Mouse (Mus musculus) right cerebral cortex, postnatal 25 days (tissue): ENCODE results near the gene Plod1.
"Not testable (repeated sequence)": the region's sequence is repeated elsewhere in the genome, so short reads cannot be mapped to it uniquely, and the experiment has no call there.

Source experiments
- DNase-seq: peaks from one replicate; pipeline ENCODE4 v3.0.0; 2022

Gene Plod1

GRCm38 (mm10) chr4:147886158-147886557 is 50.4 kb downstream of the Plod1 start:
- no peak for DNase-seq

DNA sequence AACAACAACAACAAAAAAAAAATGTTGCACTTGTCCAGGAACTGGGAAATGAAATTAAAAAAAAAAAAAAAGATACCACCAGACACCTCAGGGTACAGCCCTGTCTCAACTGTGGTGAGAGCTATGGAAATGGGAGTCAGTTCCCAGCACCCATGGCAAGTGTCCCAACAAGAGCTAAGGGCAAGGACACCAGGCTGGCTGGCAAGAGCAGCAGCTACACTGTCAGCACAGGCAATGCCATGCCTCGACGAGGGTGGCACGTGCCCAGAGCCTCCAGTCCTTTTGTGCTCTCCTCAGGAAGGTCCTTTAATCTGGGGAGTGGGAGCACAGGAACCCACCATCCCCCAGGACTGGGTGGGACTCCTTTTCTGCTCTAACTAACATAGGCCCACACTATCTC is 52.4 kb downstream of the Plod1 start:
- DNase-seq, result no peak

- DNase-seq, result no peak
Observed at GRCm38 (mm10) chr4:147883041-147883440, 53.5 kb downstream of the Plod1 start.

DNA sequence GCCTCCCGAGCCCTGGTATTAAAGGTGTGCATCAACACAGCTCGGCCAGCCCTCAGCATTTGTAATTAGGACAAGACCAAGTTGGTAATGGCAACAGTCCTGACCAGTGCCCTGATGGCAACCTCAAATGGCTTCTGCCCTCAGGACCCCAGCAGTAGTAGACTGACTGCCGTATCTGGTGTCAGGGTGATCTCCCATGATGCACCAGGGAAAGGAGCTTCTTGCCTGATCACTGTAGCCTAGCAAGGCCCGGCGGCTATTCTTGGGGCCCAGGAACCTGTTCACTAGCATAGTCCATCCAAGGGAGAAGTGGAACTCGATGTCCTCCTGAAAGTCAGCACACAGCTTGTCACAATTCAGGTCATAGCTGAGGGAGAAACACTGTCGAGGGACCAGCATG is 54.8 kb downstream of the Plod1 start:
- DNase-seq, result no peak

DNA sequence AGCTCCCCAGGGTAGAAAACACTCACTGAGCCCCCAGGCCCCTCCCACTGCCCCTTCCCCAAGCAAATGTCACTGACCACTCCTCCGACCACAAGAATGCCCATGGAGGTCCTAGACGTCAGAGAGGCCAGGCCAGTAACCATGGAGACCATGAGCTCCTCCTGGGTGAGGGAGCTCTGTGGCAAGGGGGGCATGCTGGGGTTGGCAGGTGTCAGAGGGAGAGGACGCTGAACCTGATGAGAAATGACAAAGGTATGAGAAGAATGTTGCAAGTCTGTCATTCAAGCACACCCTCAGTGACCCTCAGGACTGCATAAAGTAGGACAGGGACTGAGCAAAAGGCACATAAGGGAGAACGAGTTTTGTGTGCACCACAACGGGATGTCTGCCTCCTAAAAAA is 56.7 kb downstream of the Plod1 start:
- no peak for DNase-seq

DNA sequence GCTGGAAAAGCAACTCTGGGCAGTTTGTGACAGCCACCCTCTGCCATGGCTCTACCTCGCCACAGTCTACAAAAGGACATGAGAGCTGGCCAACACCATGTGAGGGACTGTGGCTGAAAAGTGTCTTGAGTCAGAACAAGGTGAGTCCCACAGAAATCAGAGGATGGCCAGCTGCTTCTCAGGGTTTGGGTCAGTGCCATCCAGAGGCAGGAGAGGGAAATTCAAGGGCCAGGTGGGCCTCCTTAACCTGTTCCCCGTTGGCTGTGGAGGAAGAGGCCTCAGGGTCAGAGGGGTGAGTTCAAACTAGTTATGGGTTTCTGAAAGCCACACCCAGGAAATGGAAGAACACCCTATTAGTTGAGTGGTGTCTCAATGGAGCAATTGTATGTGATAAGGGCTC is 57.1 kb downstream of the Plod1 start:
- DNase-seq, result no peak

DNA sequence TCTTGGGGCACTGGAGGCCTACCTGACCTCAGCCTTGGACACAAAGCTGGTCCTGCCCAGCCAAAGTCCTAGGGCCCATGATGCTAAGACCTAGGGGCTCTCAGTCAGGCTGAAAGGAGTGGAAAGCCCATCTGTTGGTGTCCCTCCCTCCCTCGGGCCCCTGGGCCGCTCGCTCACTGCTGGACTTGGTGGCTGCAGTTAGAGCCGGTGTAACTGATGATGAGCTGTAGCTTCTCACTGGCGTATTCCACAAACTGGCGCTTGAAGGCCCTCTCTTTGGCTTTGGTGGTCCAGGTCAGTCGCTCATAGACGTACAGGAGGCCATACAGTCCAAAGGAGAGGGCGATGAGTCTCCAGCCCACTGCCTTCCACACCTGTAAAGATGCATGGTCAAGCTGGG is 58.0 kb downstream of the Plod1 start:
- no peak for DNase-seq

- DNase-seq, result no peak
Observed at GRCm38 (mm10) chr4:147875852-147876575, 60.6 kb downstream of the Plod1 start.

DNA sequence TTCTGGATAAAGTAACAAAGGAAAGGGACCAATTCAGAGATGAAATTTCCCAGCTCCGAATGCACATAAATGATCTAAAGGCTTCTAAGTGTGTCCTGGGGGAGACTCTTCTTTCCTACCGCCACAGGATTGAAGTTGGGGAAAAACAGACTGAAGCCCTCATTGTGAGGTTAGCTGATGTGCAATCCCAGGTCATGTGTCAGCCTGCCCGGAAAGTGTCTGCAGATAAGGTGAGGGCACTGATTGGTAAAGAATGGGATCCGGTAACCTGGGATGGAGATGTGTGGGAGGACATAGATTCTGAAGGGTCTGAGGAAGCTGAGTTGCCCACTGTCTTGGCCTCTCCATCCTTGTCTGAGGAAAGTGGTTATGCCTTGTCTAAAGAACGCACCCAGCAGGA is 67.3 kb downstream of the Plod1 start:
- no peak for DNase-seq

GRCm38 (mm10) chr4:147868450-147869031 is 68.0 kb downstream of the Plod1 start, which contains the start of the genes Miip and Fv1:
TSS of gene Miip (minus strand) at chr4:147868816.
TSS of gene Fv1 (plus strand) at chr4:147868979.
- peak; percentile 94 for DNase-seq

- DNase-seq, result no peak
Observed at GRCm38 (mm10) chr4:147867563-147868449, 68.8 kb downstream of the Plod1 start.

DNA sequence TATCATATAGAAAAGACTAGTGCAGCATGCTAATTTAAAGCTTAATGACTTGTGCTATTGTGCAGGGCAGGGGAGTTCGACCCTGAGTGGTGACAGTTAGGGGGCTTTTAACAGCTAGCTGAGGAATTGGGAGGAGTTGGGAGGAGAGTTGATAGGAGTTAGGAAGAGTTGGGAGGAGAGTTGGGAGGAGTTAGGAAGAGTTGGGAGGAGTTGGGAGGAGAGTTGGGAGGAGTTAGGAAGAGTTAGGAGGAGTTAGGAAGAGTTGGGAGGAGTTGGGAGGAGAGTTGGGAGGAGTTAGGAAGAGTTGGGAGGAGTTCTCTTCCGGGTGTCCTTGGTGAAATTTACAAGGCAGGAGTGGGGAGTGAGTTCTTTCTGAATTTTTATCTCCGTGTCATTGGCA is 69.8 kb downstream of the Plod1 start:
- DNase-seq, result not testable (repeated sequence)

DNA sequence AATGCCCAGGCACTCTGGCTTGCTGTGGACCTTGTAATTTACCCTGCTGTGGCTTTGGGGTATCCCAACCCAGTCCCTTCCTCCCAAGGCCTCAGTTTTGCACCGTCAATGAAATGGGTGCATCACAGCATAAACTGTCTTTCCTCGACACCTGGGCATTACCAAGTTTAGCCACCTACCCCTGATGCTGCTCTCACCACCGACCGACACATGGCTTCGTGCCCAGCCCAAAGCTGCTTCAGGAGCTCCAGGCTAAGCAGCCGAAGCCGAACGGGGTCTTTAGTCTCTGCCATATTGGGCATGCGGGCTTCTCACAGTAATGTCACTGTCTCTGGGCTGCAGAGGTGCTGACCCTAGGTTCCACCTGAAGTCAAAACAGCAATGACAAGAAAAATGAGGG is 70.5 kb downstream of the Plod1 start:
- DNase-seq, result no peak

- no peak for DNase-seq
Observed at GRCm38 (mm10) chr4:147865651-147866050, 70.9 kb downstream of the Plod1 start.

DNA sequence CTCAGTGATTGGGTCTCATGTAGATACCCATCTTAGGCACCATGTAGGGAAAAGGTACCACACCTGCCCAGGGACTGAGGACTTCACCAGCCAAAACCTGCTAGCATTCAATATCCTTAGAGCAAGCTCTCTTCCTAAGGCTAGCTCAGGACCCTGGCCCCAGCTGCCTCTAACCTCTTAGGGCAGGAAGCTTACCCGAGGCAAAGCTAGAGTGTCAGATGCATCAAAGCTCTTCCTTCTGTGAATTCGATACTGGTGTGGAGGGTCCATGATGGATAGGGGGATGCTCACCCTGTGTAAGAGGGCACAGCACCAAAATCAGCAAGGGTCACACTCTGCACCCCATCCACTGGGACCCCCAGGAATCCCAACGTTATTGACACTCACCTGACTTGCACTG is 74.5 kb downstream of the Plod1 start:
- DNase-seq, result no peak
